Mouse (Mus musculus) CD4-positive, CD25-positive, alpha-beta regulatory T cell, adult 2 months (primary cell): ENCODE data around the gene 4930449I24Rik.
"Not testable (repeated sequence)": the region's sequence is repeated elsewhere in the genome, so short reads cannot be mapped to it uniquely, and the experiment has no call there.

Source experiments
- DNase-seq: peaks from one replicate; pipeline ENCODE4 v3.0.0-alpha.2; 2012; ENCODE audit warnings: low read depth, low spot score

Gene 4930449I24Rik

DNA sequence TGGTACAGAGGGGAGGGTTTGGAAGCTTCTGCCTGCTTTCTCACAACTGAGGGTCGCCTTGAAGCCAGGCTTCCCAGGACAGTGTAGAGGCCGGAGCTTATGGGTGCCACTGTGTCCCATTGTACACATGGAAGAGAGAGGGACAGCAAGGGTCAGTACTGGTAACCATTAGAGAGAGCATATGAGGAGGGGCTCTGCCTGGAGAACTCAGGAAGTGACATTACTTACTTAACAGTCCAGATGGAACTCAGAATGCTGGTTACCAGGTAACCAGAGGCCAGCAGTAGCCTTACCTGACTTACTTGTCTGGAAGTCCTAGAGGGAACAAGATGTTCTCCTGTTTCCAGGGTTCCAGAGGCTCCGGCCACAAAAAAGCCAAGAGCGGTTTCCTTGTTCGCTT lies at the start of gene 4930449I24Rik:
Gene 4930449I24Rik, plus strand, starts transcription at position 301 of the 400 bp plus-strand sequence.
- DNase-seq = not testable (repeated sequence)

DNA sequence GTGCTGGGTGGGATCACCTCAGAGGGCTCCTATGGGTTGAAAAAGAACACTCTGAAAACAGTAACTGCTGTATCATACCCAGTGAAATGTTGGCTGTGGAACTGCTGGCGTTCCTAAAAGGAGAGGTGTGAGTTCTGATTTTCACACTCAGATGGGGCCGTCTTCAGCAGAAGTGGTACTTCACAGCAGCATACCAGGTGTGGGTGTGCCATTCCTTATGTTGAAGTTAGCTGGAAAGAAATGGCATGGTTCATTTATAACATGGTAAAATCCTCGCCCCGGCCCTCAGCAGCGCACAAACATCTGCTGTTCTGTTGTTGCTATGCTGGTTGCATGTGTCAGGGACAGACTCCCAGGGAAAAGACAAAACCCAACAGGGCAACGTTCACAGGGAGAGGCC lies 48.6 kb upstream of the 4930449I24Rik start:
- DNase-seq = no peak

DNA sequence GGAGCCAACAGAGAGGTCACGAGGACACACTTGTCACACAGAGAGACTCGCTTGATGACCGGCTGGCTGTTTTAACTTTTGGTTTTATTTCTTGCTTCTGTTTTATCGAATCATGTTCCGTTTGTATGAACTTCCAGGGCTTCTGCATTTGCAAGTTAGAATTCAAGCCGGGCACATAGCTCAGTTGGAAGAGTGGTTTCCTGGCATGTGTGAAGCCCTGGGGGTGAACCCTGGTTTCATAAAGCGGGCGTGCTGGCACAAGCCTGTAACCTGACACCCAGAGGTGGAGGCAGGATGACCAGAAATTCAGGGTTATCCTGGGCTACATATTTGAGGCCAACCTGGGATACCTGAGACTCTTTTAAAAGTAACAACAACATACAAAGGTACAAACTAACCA lies 40.6 kb upstream of the 4930449I24Rik start:
- no peak for DNase-seq

DNA sequence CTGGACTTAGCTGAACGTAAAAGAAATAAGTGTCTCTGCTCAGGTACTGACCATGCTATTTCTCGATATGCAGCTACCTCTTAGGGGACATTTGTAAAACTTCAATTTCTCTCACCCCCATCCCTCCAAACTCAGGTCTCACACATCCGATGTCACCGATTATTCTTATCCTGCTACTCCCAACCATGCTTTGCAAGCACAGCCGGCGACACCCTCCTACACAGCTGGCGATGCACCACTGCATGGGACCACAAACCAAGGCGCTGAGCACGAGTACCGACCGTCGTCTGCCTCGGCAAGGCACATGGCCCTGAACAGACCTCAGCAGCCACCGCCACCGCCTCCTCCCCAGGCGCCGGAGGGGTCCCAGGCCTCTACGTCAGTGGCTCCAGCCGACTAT lies 35.5 kb upstream of the 4930449I24Rik start:
- DNase-seq = no peak

DNA sequence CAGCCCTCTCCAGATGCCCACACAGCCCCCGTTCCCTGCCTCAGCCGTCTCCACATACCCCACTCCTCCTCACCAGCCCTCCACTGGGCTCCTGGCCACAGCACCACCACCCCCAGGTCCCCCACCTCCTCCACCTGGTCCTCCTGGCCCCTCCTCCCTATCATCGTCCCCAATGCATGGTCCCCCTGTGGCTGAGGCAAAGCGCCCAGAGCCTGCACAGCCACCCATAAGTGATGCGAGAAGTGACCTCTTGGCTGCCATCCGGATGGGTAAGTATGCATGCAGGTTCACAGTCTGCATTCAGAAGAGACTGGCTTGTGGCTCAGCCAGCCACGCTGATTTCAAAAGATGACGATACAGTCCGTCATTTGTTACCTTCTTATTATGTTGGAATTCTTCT lies 33.9 kb upstream of the 4930449I24Rik start:
- DNase-seq = no peak

DNA sequence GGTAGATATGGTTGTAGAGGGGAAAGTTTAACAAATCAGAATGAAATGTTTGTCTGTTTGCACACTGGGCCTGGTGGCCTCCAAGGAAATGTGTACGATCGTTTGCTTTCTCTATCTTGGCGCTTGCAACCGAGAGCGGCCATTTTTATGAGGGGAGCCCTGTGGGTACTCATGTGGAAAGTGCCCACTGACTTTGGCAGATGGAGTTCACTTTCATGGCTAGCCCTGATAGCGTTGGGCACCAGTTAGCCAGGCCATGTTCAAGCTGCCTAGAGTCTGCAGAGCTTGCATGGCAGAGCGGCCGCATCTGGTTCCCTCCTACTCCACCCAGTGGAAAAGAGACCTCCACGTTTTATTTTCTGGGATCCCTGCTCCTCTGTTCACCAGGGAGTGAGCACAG lies 31.4 kb upstream of the 4930449I24Rik start:
- DNase-seq = no peak

DNA sequence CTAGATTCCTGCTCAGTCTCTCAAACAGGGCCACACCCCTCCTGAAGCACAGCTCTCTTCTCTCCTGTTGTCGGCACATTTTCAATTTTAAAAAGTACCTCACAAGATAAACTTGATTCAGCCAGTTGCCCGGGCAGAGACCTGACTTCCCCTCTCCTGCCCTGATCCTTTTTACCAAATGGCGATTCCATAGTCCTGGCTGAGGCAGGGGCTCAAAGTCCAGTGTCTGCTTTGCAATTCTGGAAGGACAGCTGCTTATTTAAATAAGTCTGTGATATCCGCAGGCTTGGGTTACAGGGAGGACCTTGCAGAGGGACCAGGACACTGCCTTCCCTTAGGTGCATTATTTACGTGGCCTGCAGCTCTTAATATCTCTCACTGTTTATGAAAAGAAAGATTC lies 30.9 kb upstream of the 4930449I24Rik start:
- DNase-seq = no peak

DNA sequence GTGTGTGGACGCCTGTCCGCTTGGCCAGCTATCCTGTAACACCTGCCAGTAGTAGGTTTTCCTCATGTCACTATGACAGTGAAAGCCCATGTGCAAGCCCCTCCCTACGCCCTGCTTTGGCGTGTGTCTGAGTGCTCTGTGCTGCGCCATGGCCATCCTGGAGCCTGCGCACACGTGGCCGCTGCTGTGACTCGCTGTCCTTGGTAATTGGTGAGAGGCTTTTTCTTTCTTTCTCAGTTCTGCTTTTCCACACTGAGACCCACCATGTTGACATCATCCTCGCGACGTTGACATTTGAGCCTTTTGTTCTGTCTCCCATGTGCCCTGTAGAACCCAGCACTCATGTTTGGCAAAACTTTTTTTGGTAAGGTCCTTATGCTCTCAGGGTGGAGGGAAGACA lies 30.4 kb upstream of the 4930449I24Rik start:
- no peak for DNase-seq

DNA sequence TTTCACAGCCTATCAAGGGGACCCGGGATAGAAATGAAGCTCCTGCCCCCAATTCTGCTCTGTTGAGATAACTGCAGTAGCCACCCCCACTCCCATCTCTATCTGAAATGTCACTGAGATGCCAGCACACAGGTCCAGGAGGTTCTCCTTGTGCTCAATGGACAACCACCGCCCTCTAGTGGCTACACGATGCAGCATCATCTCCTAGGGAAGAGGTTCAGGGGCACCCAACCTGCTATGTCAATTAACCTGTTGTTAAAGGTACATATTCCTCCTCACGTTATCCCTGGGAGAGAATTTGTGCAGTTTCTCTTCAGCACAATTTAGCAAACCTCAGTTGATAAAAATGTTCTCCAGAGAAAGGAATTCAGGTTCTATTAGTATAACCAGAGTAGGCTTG lies 22.6 kb upstream of the 4930449I24Rik start:
- DNase-seq = not testable (repeated sequence)

DNA sequence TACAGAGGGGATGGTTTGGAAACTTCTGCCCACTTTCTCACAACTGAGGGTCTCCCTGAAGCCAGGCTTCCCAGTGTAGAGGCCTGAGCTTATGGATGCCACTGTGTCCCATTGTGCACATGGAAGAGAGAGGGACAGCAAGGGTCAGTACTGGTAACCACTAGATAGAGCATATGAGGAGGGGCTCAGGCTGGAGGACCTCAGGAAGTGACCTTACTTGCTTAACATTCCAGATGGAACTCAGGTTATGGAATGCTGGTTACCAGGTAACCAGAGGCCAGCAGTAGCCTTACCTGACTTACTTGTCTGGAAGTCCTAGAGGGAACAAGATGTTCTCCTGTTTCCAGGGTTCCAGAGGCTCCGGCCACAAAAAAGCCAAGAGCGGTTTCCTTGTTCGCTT lies 20.5 kb upstream of the 4930449I24Rik start, which contains the start of gene Gm6408:
Gene Gm6408, plus strand, starts transcription at position 301 of the 400 bp plus-strand sequence.
- not testable (repeated sequence) for DNase-seq

DNA sequence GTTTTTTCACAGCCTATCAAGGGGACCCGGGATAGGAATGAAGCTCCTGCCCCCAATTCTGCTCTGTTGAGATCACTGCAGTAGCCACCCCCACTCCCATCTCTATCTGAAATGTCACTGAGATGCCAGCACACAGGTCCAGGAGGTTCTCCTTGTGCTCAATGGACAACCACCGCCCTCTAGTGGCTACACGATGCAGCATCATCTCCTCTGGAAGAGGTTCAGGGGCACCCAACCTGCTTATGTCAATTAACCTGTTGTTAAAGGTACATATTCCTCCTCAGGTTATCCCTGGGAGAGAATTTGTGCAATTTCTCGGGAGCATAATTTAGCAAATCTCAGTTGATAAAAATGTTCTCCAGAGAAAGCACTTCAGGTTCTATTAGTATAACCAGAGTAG lies 13.2 kb upstream of the 4930449I24Rik start:
- not testable (repeated sequence) for DNase-seq

DNA sequence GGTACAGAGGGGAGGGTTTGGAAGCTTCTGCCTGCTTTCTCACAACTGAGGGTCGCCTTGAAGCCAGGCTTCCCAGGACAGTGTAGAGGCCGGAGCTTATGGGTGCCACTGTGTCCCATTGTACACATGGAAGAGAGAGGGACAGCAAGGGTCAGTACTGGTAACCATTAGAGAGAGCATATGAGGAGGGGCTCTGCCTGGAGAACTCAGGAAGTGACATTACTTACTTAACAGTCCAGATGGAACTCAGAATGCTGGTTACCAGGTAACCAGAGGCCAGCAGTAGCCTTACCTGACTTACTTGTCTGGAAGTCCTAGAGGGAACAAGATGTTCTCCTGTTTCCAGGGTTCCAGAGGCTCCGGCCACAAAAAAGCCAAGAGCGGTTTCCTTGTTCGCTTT lies 11.1 kb upstream of the 4930449I24Rik start, which contains the start of gene Gm6370:
Gene Gm6370, plus strand, starts transcription at position 301 of the 400 bp plus-strand sequence.
- DNase-seq = not testable (repeated sequence)

DNA sequence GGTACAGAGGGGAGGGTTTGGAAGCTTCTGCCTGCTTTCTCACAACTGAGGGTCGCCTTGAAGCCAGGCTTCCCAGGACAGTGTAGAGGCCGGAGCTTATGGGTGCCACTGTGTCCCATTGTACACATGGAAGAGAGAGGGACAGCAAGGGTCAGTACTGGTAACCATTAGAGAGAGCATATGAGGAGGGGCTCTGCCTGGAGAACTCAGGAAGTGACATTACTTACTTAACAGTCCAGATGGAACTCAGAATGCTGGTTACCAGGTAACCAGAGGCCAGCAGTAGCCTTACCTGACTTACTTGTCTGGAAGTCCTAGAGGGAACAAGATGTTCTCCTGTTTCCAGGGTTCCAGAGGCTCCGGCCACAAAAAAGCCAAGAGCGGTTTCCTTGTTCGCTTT lies 11.6 kb downstream of the 4930449I24Rik start, which contains the start of gene Gm3402:
Gene Gm3402, plus strand, starts transcription at position 301 of the 400 bp plus-strand sequence.
- not testable (repeated sequence) for DNase-seq

DNA sequence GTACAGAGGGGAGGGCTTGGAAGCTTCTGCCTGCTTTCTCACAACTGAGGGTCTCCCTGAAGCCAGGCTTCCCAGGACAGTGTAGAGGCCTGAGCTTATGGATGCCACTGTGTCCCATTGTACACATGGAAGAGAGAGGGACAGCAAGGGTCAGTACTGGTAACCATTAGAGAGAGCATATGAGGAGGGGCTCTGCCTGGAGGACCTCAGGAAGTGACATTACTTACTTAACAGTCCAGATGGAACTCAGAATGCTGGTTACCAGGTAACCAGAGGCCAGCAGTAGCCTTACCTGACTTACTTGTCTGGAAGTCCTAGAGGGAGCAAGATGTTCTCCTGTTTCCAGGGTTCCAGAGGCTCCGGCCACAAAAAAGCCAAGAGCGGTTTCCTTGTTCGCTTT lies 23.3 kb downstream of the 4930449I24Rik start, which contains the start of gene Gm3404:
Gene Gm3404, plus strand, starts transcription at position 301 of the 400 bp plus-strand sequence.
- not testable (repeated sequence) for DNase-seq

DNA sequence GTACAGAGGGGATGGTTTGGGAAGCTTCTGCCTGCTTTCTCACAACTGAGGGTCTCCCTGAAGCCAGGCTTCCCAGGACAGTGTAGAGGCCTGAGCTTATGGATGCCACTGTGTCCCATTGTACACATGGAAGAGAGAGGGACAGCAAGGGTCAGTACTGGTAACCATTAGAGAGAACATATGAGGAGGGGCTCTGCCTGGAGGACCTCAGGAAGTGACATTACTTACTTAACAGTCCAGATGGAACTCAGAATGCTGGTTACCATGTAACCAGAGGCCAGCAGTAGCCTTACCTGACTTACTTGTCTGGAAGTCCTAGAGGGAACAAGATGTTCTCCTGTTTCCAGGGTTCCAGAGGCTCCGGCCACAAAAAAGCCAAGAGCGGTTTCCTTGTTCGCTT lies 35.1 kb downstream of the 4930449I24Rik start, which contains the start of gene Gm3409:
Gene Gm3409, plus strand, starts transcription at position 301 of the 400 bp plus-strand sequence.
- DNase-seq = not testable (repeated sequence)
